Mouse (Mus musculus) limb, embryonic 11.5 days (tissue): ENCODE data around the gene Mrps2. TPM values are rescaled to one million over a fixed set of nuclear protein-coding genes. Genes with fewer than 3 reads are reported as not detected.
A peak's percentile ranks its signal among the peaks of the same experiment; 100 is the strongest.

ENCODE experiments used
- ATAC-seq: fragments of 200-750 bp; cut with Nextera tagmentation; 2 replicates; pipeline ENCODE4 v1.8.0; 2017; ENCODE audit warnings: low read depth; ENCODE audit not compliant: insufficient number of reproducible peaks, low FRiP score, low TSS enrichment
- DNase-seq: peaks from one replicate; pipeline ENCODE4 v3.0.0-alpha.2; 2015; ENCODE audit warnings: low spot score
- H3K27ac ChIP-seq: fragments of 300-500 bp; sonication (generic); replicated peaks from 2 replicates; pipeline ENCODE4 v1.5.1; 2014; ENCODE audit warnings: low read depth, mild to moderate bottlenecking, low read length
- H3K27me3 ChIP-seq: fragments of 300-500 bp; sonication (generic); 2 replicates; pipeline ENCODE4 v1.6.1; 2014; ENCODE audit warnings: mild to moderate bottlenecking, low read length, mixed read lengths; ENCODE audit not compliant: control insufficient read depth, insufficient read depth
- H3K36me3 ChIP-seq: fragments of 300-500 bp; sonication (generic); 2 replicates; pipeline ENCODE4 v1.6.1; 2014; ENCODE audit warnings: mild to moderate bottlenecking, low read length, moderate library complexity, mixed read lengths; ENCODE audit not compliant: control insufficient read depth, insufficient read depth
- H3K4me1 ChIP-seq: fragments of 300-500 bp; sonication (generic); 2 replicates; pipeline ENCODE4 v1.6.1; 2014; ENCODE audit warnings: low read length, mixed read lengths; ENCODE audit not compliant: control insufficient read depth, insufficient read depth
- H3K4me2 ChIP-seq: fragments of 300-500 bp; sonication (generic); 2 replicates; pipeline ENCODE4 v1.6.1; 2014; ENCODE audit warnings: low read depth, mild to moderate bottlenecking, moderate library complexity; ENCODE audit not compliant: severe bottlenecking
- H3K4me3 ChIP-seq: fragments of 300-500 bp; sonication (generic); 2 replicates; pipeline ENCODE4 v1.5.1; 2014; ENCODE audit warnings: low read depth, low read length
- H3K9ac ChIP-seq: fragments of 300-500 bp; sonication (generic); 2 replicates; pipeline ENCODE4 v1.6.1; 2014; ENCODE audit warnings: mild to moderate bottlenecking, low read length
- H3K9me3 ChIP-seq: fragments of 300-500 bp; sonication (generic); 2 replicates; pipeline ENCODE4 v1.6.1; 2016; ENCODE audit warnings: low read length; ENCODE audit not compliant: control insufficient read depth
- WGBS: fragments of 180-500 bp; shearing (Covaris S2); extraction: QIAGEN DNeasy Blood & Tissue Kit; methylation state at CpG from one replicate; pipeline ENCODE4 v1.1.7; 2014; 5-methylcytosine and 5-hydroxymethylcytosine counted together
- polyA plus RNA-seq: library from polyadenylated mRNA; unstranded; fragments of >200 nt; fragmentation: Nextera tagmentation; extraction: Ambion mirVana; gene quantifications from 2 replicates; pipeline ENCODE4 v1.2.1, GENCODE M21; 2014

Gene Mrps2
- 70.4 and 72.9 TPM in 2 replicates for polyA plus RNA-seq

GRCm38 (mm10) chr2:28467860-28468485 lies at the start of gene Mrps2:
Gene Mrps2 (plus strand): TSS chr2:28468066.
- Histone ChIP-seq H3K4me1 (peaks cover 2% of the 10 kb centered on the region), H3K9me3 (no peaks in the 10 kb centered on the region), H3K4me2 (peak within 1 kb of the TSS; percentile 76), H3K4me3 (peak within 1 kb of the TSS; percentile 61), H3K36me3 (peaks cover 12% of the 10 kb centered on the region), H3K9ac (peak within 1 kb of the TSS; percentile 73), H3K27me3 (no peaks in the 10 kb centered on the region), H3K27ac (no peak within 1 kb of the TSS)
- ATAC-seq = peak; percentile 78; the same call in 1 of the 2 replicates
- under 1% methylated on average over 52 of the region's 52 CpGs for WGBS
- peak; percentile 92 for DNase-seq

DNA sequence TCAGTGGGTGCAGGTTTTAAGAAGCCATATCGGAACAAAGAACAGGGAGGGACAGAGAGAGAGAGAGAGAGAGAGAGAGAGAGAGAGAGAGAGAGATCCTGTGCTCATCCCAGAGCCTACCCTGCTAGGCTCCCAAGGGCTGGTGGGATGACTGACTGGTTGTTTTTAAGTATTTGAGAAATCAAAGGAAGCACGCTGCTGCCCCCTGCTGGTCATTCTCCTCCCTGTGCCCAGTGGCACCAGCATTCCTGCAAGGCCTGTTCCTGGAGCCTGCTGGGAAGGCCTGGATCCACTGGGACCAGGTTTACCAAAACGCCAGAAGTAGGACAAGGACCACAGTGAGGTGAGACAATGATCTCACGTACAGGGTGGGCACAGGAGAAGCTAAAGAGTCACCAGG lies 48.0 kb upstream of the Mrps2 start:
- no peaks in the 10 kb centered on the region for H3K36me3 ChIP-seq
- H3K9ac ChIP-seq = no peak overlapping the region
- H3K27ac ChIP-seq = no peak overlapping the region
- H3K27me3 ChIP-seq = no peaks in the 10 kb centered on the region
- no peaks in the 10 kb centered on the region for H3K9me3 ChIP-seq
- DNase-seq (peak; percentile 94), ATAC-seq (no peak)
- H3K4me2 ChIP-seq = no peak overlapping the region
- no peaks in the 10 kb centered on the region; the same call in 1 of the 2 replicates for H3K4me1 ChIP-seq
- 24% methylated on average over 4 of the region's 4 CpGs for WGBS
- H3K4me3 ChIP-seq = no peak overlapping the region

DNA sequence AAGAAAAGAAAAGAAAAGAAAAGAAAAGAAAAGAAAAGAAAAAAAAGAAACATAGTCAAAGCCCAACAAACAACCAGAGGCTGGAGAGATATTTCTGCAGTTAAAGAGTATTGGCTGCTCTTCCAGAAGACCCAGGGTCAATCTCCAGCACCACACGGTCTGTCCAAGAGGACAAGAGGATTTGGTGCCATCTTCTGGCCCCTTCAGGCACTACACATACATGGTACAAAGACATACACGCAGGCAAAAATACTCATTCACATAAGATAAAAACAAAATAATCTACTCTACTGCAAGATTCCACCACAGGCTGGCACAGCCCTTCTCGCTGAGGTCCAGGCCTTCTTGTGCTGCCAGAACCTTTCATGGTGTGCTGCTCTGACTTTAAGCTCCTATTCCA lies 44.7 kb upstream of the Mrps2 start:
- Histone ChIP-seq H3K4me2 (no peak overlapping the region), H3K36me3 (no peaks in the 10 kb centered on the region), H3K9me3 (no peaks in the 10 kb centered on the region), H3K27me3 (no peaks in the 10 kb centered on the region), H3K4me3 (no peak overlapping the region), H3K9ac (no peak overlapping the region), H3K27ac (no peak overlapping the region), H3K4me1 (no peaks in the 10 kb centered on the region)
- peak; percentile 73 for DNase-seq
- no peak for ATAC-seq
- 33% methylated on average over 3 of the region's 3 CpGs for WGBS

- no peaks in the 10 kb centered on the region for H3K27me3 ChIP-seq
- 82% methylated on average over 6 of the region's 6 CpGs for WGBS
- H3K4me2 ChIP-seq = no peak overlapping the region
- no peaks in the 10 kb centered on the region for H3K36me3 ChIP-seq
- no peak for DNase-seq
- no peak overlapping the region for H3K27ac ChIP-seq
- H3K4me3 ChIP-seq = no peak overlapping the region
- ATAC-seq = no peak
- H3K9me3 ChIP-seq = no peaks in the 10 kb centered on the region
- no peaks in the 10 kb centered on the region for H3K4me1 ChIP-seq
- no peak overlapping the region for H3K9ac ChIP-seq
Observed at GRCm38 (mm10) chr2:28427226-28427625, 40.6 kb upstream of the Mrps2 start.

DNA sequence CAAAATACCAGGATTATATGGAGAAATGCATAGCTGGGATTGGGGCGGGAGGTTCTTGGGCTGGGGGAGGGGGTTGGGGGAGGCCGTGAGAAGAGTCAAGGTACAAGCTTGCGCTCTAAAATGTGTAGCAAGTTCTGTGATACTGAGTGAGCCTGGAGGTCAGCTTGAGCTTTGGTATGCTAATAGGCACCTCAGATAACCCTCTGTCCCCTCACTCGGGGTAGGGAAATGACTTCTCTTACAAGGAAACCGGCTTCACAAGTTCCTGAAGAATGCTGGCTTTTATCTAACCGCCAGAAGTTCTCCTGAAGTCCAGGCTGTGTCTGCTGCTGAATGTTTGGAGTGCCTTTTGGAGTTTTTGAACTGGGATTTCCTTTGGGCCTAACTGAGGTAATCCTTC lies 37.0 kb upstream of the Mrps2 start:
- H3K27me3 ChIP-seq = no peaks in the 10 kb centered on the region
- H3K4me2 ChIP-seq = no peak overlapping the region
- DNase-seq = no peak
- H3K9me3 ChIP-seq = no peaks in the 10 kb centered on the region
- WGBS = 49% methylated on average over 6 of the region's 6 CpGs
- ATAC-seq = no peak
- H3K9ac ChIP-seq = no peak overlapping the region
- H3K4me3 ChIP-seq = no peak overlapping the region
- H3K4me1 ChIP-seq = no peaks in the 10 kb centered on the region
- no peak overlapping the region for H3K27ac ChIP-seq
- H3K36me3 ChIP-seq = no peaks in the 10 kb centered on the region

DNA sequence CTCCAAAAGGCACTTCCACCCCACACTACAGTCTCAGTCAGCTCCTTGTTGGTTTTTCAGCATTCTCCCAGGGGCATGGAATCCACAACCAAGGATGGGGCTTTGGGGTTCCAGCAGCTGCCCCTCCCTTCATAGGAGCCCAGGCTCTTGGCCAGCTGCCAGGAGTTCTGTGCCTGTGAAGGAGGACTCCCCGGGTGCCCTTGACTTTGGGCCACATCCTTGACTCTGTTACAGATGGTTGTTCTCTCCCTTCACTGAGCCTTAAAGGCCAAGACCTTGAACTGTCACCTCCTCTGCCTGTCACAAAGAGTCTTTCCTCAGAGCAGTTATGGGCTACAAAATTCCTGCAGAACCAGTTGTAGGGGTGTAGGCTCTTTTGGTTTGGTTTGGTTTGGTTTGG lies 35.1 kb upstream of the Mrps2 start:
- H3K4me1 ChIP-seq = no peaks in the 10 kb centered on the region
- DNase-seq = no peak
- H3K4me3 ChIP-seq = no peak overlapping the region
- H3K27ac ChIP-seq = no peak overlapping the region
- no peaks in the 10 kb centered on the region for H3K36me3 ChIP-seq
- H3K9me3 ChIP-seq = no peaks in the 10 kb centered on the region
- ATAC-seq = no peak
- H3K9ac ChIP-seq = no peak overlapping the region
- H3K27me3 ChIP-seq = no peaks in the 10 kb centered on the region
- no peak overlapping the region for H3K4me2 ChIP-seq
- 46% methylated on average over 1 of the region's 1 CpGs for WGBS

GRCm38 (mm10) chr2:28433512-28433911 lies 34.4 kb upstream of the Mrps2 start:
- H3K27me3 ChIP-seq = no peaks in the 10 kb centered on the region
- H3K9ac ChIP-seq = no peak overlapping the region
- no peak overlapping the region for H3K4me2 ChIP-seq
- H3K27ac ChIP-seq = no peak overlapping the region
- ATAC-seq = no peak
- no peak overlapping the region for H3K4me3 ChIP-seq
- WGBS = 20% methylated on average over 1 of the region's 2 CpGs
- H3K9me3 ChIP-seq = no peaks in the 10 kb centered on the region
- no peak for DNase-seq
- no peaks in the 10 kb centered on the region for H3K36me3 ChIP-seq
- no peaks in the 10 kb centered on the region for H3K4me1 ChIP-seq

- Histone ChIP-seq H3K36me3 (no peaks in the 10 kb centered on the region), H3K27me3 (no peaks in the 10 kb centered on the region), H3K4me1 (no peaks in the 10 kb centered on the region), H3K4me3 (no peak overlapping the region), H3K9me3 (no peaks in the 10 kb centered on the region), H3K9ac (no peak overlapping the region), H3K4me2 (no peak overlapping the region), H3K27ac (no peak overlapping the region)
- DNase-seq (no peak), ATAC-seq (no peak)
- 87% methylated on average over 11 of the region's 11 CpGs for WGBS
Observed at GRCm38 (mm10) chr2:28435401-28435800, 32.5 kb upstream of the Mrps2 start.

- Histone ChIP-seq H3K27me3 (no peaks in the 10 kb centered on the region), H3K9me3 (no peaks in the 10 kb centered on the region), H3K9ac (no peak overlapping the region), H3K27ac (no peak overlapping the region), H3K4me2 (no peak overlapping the region), H3K4me3 (no peak overlapping the region), H3K4me1 (no peaks in the 10 kb centered on the region), H3K36me3 (no peaks in the 10 kb centered on the region)
- ATAC-seq (no peak), DNase-seq (no peak)
- 70% methylated on average over 6 of the region's 6 CpGs for WGBS
Observed at GRCm38 (mm10) chr2:28440842-28441241, 27.0 kb upstream of the Mrps2 start.
